Mouse (Mus musculus) embryonic facial prominence, embryonic 13.5 days (tissue): ENCODE measurements around the gene Tuba1c. TPM values are rescaled to one million over a fixed set of nuclear protein-coding genes. Genes with fewer than 3 reads are reported as not detected.
A peak's percentile ranks its signal among the peaks of the same experiment; 100 is the strongest.
"Not testable (repeated sequence)": the region's sequence is repeated elsewhere in the genome, so short reads cannot be mapped to it uniquely, and the experiment has no call there.

ENCODE experiments used
- ATAC-seq: fragments of 200-750 bp; cut with Nextera tagmentation; 2 replicates; pipeline ENCODE4 v1.8.0; 2017; ENCODE audit warnings: low read depth; ENCODE audit not compliant: insufficient number of reproducible peaks, insufficient read depth, low FRiP score, low TSS enrichment
- H3K27ac ChIP-seq: fragments of 300-500 bp; sonication (generic); 2 replicates; pipeline ENCODE4 v1.5.1; 2015; ENCODE audit warnings: moderate library complexity, mild to moderate bottlenecking, inconsistent platforms
- H3K27me3 ChIP-seq: fragments of 300-500 bp; sonication (generic); 2 replicates; pipeline ENCODE4 v1.6.1; 2015; ENCODE audit warnings: mild to moderate bottlenecking, inconsistent platforms
- H3K36me3 ChIP-seq: fragments of 300-500 bp; sonication (generic); 2 replicates; pipeline ENCODE4 v1.6.1; 2015; ENCODE audit warnings: mild to moderate bottlenecking, inconsistent platforms
- H3K4me1 ChIP-seq: fragments of 300-500 bp; sonication (generic); 2 replicates; pipeline ENCODE4 v1.6.1; 2015; ENCODE audit warnings: inconsistent platforms
- H3K4me2 ChIP-seq: fragments of 300-500 bp; sonication (generic); 2 replicates; pipeline ENCODE4 v1.6.1; 2015; ENCODE audit warnings: moderate library complexity, mild to moderate bottlenecking, inconsistent platforms
- H3K4me3 ChIP-seq: fragments of 300-500 bp; sonication (generic); 2 replicates; pipeline ENCODE4 v1.5.1; 2015; ENCODE audit warnings: mild to moderate bottlenecking, inconsistent platforms
- H3K9ac ChIP-seq: fragments of 300-500 bp; sonication (generic); 2 replicates; pipeline ENCODE4 v1.6.1; 2015; ENCODE audit warnings: mild to moderate bottlenecking, inconsistent platforms
- H3K9me3 ChIP-seq: fragments of 300-500 bp; sonication (generic); 2 replicates; pipeline ENCODE4 v1.6.1; 2016; ENCODE audit warnings: inconsistent platforms
- WGBS: fragments of 180-500 bp; shearing (Covaris S2); methylation state at CpG from one replicate; pipeline ENCODE4 v1.1.7; 2015; ENCODE audit warnings: mixed read lengths; 5-methylcytosine and 5-hydroxymethylcytosine counted together
- polyA plus RNA-seq: library from polyadenylated mRNA; unstranded; fragments of >200 nt; fragmentation: Nextera tagmentation; extraction: Ambion mirVana; gene quantifications from 2 replicates; pipeline ENCODE4 v1.2.1, GENCODE M21; 2015

Gene Tuba1c
- polyA plus RNA-seq, 1 experiment from 2014 or later: 124 TPM

DNA sequence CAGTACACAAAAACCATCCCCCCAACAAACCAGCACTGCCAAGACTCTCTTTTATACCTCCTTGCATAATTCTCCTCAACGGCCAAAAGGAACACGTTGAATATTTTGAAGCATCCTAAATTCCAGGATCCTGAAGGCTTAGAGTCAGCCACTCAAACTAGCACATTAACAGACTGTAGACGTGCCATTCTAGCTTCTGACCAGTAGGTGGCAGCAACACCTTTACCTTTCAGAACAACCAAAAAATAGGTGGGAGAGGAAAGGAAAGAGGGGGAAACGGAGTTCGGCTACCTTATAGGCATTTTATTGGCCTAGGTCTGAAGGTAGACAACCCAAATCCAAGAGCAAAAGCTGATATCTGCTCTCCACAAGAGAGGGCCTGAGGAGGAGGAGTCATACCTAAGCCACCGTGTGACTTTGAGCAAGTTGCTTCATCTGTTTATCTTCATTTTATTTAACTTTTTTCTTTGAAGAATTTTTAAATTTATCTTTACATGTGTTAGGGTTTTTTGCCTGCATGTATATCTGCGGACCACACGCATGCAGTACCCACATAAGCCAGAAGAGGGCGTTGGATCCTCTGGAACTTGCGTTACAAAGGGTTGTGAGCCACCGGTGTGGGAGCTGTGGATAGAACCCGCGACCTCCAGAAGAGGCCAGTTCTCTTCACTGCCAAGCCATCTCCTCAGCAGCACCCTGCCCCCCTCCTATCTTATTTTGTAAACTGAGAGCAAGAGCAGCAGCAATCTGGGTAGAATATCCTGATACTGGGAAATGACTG is 20.0 kb downstream of the Tuba1c start:
- Histone ChIP-seq H3K27ac (no peak overlapping the region), H3K27me3 (peaks cover 33% of the 10 kb centered on the region), H3K9me3 (no peaks in the 10 kb centered on the region), H3K4me2 (no peak overlapping the region), H3K9ac (no peak overlapping the region), H3K4me3 (no peak overlapping the region), H3K4me1 (peaks cover 8% of the 10 kb centered on the region), H3K36me3 (no peaks in the 10 kb centered on the region)
- ATAC-seq: no peak
- WGBS: 37% methylated on average over 13 of the region's 13 CpGs

GRCm38 (mm10) chr15:99053373-99053772 is 23.7 kb downstream of the Tuba1c start:
- 0 out of 2 replicates have a peak overlapping the region, but pooled peaks have one; percentile 32 for H3K9ac ChIP-seq

DNA sequence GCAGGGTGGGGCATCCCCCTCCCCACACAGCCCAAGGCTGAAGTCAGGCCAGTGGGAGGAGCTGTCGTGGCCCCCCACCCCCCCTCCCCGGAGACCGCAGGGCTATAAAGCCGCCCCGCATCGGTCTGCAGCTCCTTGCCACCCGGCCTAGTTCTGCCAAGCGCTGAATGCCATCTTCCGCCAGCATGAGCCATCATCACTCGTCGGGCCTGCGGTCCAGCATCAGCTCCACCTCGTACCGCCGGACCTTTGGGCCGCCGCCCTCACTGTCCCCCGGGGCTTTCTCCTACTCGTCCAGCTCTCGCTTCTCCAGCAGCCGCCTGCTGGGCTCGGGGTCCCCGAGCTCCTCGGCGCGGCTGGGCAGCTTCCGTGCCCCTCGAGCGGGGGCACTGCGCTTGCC is 25.3 kb downstream of the Tuba1c start, which contains the start of gene Prph:
Gene Prph (plus strand): TSS at position 135 of the 400 bp plus-strand sequence.
- ATAC-seq: no peak
- peak within 1 kb of the TSS; percentile 42 for H3K4me3 ChIP-seq
- H3K4me1 ChIP-seq: peaks cover 32% of the 10 kb centered on the region
- H3K4me2 ChIP-seq: peak within 1 kb of the TSS; percentile 72
- WGBS: 1% methylated on average over 28 of the region's 30 CpGs
- H3K9ac ChIP-seq: peak within 1 kb of the TSS; percentile 56
- H3K36me3 ChIP-seq: no peaks in the 10 kb centered on the region
- no peaks in the 10 kb centered on the region for H3K9me3 ChIP-seq
- no peak within 1 kb of the TSS for H3K27ac ChIP-seq
- H3K27me3 ChIP-seq: peaks cover 87% of the 10 kb centered on the region

More at GRCm38 (mm10) chr15:99053373-99053772, 23.7 kb downstream of the Tuba1c start:
- Histone ChIP-seq H3K4me3 (no peak overlapping the region), H3K4me1 (peaks cover 32% of the 10 kb centered on the region), H3K9me3 (no peaks in the 10 kb centered on the region), H3K27me3 (peaks cover 70% of the 10 kb centered on the region), H3K27ac (no peak overlapping the region), H3K4me2 (no peak overlapping the region), H3K36me3 (no peaks in the 10 kb centered on the region)
- ATAC-seq: no peak
- WGBS: 9% methylated on average over 9 of the region's 9 CpGs

- Histone ChIP-seq H3K4me3 (peak overlapping the region; percentile 42), H3K9ac (peak overlapping the region; percentile 56), H3K36me3 (no peaks in the 10 kb centered on the region), H3K27ac (no peak overlapping the region), H3K4me2 (peak overlapping the region; percentile 72), H3K4me1 (peaks cover 32% of the 10 kb centered on the region), H3K27me3 (peaks cover 92% of the 10 kb centered on the region), H3K9me3 (no peaks in the 10 kb centered on the region)
- WGBS: under 1% methylated on average over 34 of the region's 37 CpGs
- no peak; the same call in 1 of the 2 replicates for ATAC-seq
Observed at GRCm38 (mm10) chr15:99055511-99055961, 25.8 kb downstream of the Tuba1c start.

DNA sequence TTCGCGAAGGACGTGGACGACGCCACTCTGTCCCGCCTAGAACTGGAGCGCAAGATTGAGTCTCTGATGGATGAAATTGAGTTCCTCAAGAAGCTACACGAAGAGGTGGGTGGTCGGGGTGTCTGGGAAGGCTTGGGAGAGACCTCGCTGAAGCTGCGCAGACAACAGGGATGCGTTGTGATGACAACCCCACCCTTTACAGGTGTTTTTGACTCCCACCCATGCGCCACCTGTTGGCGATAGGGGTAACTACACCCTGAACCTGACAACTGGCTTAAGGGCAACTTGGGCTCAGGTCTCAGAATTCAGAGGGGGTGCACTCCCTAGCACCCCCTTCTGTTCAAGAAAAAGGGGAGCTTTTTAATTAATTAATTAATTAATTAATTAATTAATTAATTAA is 26.6 kb downstream of the Tuba1c start:
- peaks cover 94% of the 10 kb centered on the region for H3K27me3 ChIP-seq
- no peaks in the 10 kb centered on the region for H3K36me3 ChIP-seq
- H3K9me3 ChIP-seq: no peaks in the 10 kb centered on the region
- H3K9ac ChIP-seq: no peak overlapping the region
- peak overlapping the region; percentile 42 for H3K4me3 ChIP-seq
- H3K4me2 ChIP-seq: peak overlapping the region; percentile 72
- ATAC-seq: no peak
- H3K27ac ChIP-seq: no peak overlapping the region
- H3K4me1 ChIP-seq: peaks cover 32% of the 10 kb centered on the region
- WGBS: 3% methylated on average over 14 of the region's 14 CpGs

GRCm38 (mm10) chr15:99065557-99066165 is 36.0 kb downstream of the Tuba1c start:
- ATAC-seq: no peak
- H3K27me3 ChIP-seq: peaks cover 32% of the 10 kb centered on the region
- H3K9me3 ChIP-seq: no peaks in the 10 kb centered on the region
- no peaks in the 10 kb centered on the region for H3K36me3 ChIP-seq
- H3K4me3 ChIP-seq: no peak overlapping the region
- H3K4me1 ChIP-seq: no peaks in the 10 kb centered on the region
- H3K4me2 ChIP-seq: no peak overlapping the region
- no peak overlapping the region for H3K9ac ChIP-seq
- H3K27ac ChIP-seq: no peak overlapping the region
- 60% methylated on average over 12 of the region's 12 CpGs for WGBS

- H3K27ac ChIP-seq: no peak overlapping the region
- no peak overlapping the region for H3K4me3 ChIP-seq
- no peak for ATAC-seq
- no peaks in the 10 kb centered on the region for H3K9me3 ChIP-seq
- H3K4me2 ChIP-seq: no peak overlapping the region
- H3K27me3 ChIP-seq: peaks cover 8% of the 10 kb centered on the region
- H3K9ac ChIP-seq: no peak overlapping the region
- peaks cover 5% of the 10 kb centered on the region; the same call in 1 of the 2 replicates for H3K36me3 ChIP-seq
- 73% methylated on average over 1 of the region's 1 CpGs for WGBS
- H3K4me1 ChIP-seq: peaks cover 20% of the 10 kb centered on the region
Observed at GRCm38 (mm10) chr15:99071988-99072387, 42.3 kb downstream of the Tuba1c start.

- H3K27me3 ChIP-seq: peaks cover 4% of the 10 kb centered on the region
- ATAC-seq: 0 out of 2 replicates have a peak, but pooled peaks have one; percentile 2
- 24% methylated on average over 9 of the region's 9 CpGs for WGBS
- H3K4me2 ChIP-seq: peak within 1 kb of the TSS; percentile 93
- peak within 1 kb of the TSS; percentile 69 for H3K4me3 ChIP-seq
- peak within 1 kb of the TSS; percentile 94 for H3K27ac ChIP-seq
- peaks cover 37% of the 10 kb centered on the region for H3K4me1 ChIP-seq
- peak within 1 kb of the TSS; percentile 84 for H3K9ac ChIP-seq
- no peaks in the 10 kb centered on the region for H3K9me3 ChIP-seq
- H3K36me3 ChIP-seq: peaks cover 23% of the 10 kb centered on the region
Observed at GRCm38 (mm10) chr15:99074019-99074599, 44.4 kb downstream of the Tuba1c start, which contains the start of gene Troap. Troap (plus strand) TSS chr15:99074575.

DNA sequence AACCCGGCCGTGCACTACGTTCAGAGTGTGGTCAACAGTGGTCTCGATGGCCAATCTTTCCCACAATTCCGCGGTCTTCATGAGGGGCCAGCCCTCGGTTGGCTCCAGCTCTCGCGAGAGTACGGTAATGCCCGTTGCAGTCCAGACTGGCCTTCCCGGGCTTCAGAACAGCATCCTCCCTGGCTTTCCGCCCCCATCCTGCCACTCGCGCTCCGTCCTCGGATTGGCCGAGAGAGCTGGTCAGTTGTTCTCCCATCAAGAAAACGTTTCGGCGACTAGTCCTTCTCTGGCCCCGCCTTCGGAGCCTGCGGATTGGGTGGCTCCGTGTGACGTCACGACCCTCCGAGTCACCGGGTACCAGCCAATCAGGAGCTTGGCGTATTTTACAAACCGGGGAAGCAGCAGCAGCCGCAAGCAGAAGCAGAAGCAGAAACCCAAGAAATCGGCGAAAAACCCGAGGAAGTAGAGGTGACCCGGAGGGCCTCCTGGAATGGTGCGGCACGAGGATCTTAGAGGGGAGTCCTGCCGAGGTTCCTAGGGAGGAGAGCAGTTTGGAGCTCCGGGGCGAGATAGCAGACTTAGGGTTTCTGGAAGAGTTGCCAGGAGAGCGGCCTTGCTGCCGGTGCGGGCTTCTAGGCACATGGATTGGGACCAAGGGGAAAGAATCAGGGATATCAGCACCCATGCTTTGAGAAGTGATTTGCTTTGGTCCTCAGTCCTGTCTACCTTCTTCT is 45.1 kb downstream of the Tuba1c start:
- no peaks in the 10 kb centered on the region for H3K9me3 ChIP-seq
- peak overlapping the region; percentile 69 for H3K4me3 ChIP-seq
- H3K9ac ChIP-seq: peak overlapping the region; percentile 84
- H3K36me3 ChIP-seq: peaks cover 23% of the 10 kb centered on the region
- H3K4me1 ChIP-seq: peaks cover 37% of the 10 kb centered on the region
- H3K4me2 ChIP-seq: peak overlapping the region; percentile 93
- under 1% methylated on average over 44 of the region's 44 CpGs for WGBS
- no peaks in the 10 kb centered on the region for H3K27me3 ChIP-seq
- H3K27ac ChIP-seq: peak overlapping the region; percentile 94
- ATAC-seq: peak; percentile 91

GRCm38 (mm10) chr15:99076011-99076410 is 46.3 kb downstream of the Tuba1c start:
- WGBS: 95% methylated on average over 3 of the region's 3 CpGs
- Histone ChIP-seq H3K4me3 (peak overlapping the region; percentile 69; the same call in 1 of the 2 replicates), H3K36me3 (peaks cover 34% of the 10 kb centered on the region), H3K9ac (peak overlapping the region; percentile 84; the same call in 1 of the 2 replicates), H3K4me2 (peak overlapping the region; percentile 93), H3K4me1 (peaks cover 37% of the 10 kb centered on the region)
- not testable (repeated sequence) for H3K9me3 ChIP-seq, H3K27ac ChIP-seq, ATAC-seq, H3K27me3 ChIP-seq
